Mouse (Mus musculus): ENCODE data around the gene Syt1. TPM values are rescaled to one million over a fixed set of nuclear protein-coding genes. Genes with fewer than 3 reads are reported as not detected.

Syt1 gene
- polyA plus RNA-seq, 1 experiment from 2014 or later: 0.33 TPM

GRCm38 (mm10) chr10:108635616-108636015, 375.2 kb downstream of the Syt1 start:
- H3K4me1 ChIP-seq (replicated peaks; ENCODE audit: insufficient read depth, low read length): no peaks in the 10 kb centered on the region
- WGBS: 85% methylated on average over 4 of the region's 4 CpGs
- TF ChIP-seq CTCF (IDR thresholded peaks at IDR 0.05; ENCODE audit: low read depth): no peak
- DNase-seq (ENCODE audit: low spot score): no peak
- no peak overlapping the region for H3K4me3 ChIP-seq (replicated peaks; ENCODE audit: low read depth, low read length)
- no peak for ATAC-seq (replicated peaks; ENCODE audit: low FRiP score, low read depth)
- no peaks in the 10 kb centered on the region for H3K36me3 ChIP-seq (ENCODE audit: insufficient read depth, low read length)
- H3K27ac ChIP-seq: no peak overlapping the region
- H3K4me2 ChIP-seq (ENCODE audit: low read length): no peak overlapping the region
- no peak overlapping the region for H3K9ac ChIP-seq (ENCODE audit: low read depth, low read length)
- no peaks in the 10 kb centered on the region for H3K9me3 ChIP-seq (replicated peaks; ENCODE audit: low read length)
- no peaks in the 10 kb centered on the region for H3K27me3 ChIP-seq (ENCODE audit: insufficient read depth, low read length)

GRCm38 (mm10) chr10:108630841-108631240, 379.9 kb downstream of the Syt1 start:
- no peaks in the 10 kb centered on the region for H3K36me3 ChIP-seq (ENCODE audit: insufficient read depth, low read length)
- no peaks in the 10 kb centered on the region for H3K27me3 ChIP-seq (ENCODE audit: insufficient read depth, low read length)
- WGBS: 88% methylated on average over 8 of the region's 8 CpGs
- no peaks in the 10 kb centered on the region for H3K4me1 ChIP-seq (replicated peaks; ENCODE audit: insufficient read depth, low read length)
- no peak for ATAC-seq (replicated peaks; ENCODE audit: low FRiP score, low read depth)
- H3K27ac ChIP-seq: no peak overlapping the region
- no peak for TF ChIP-seq CTCF (IDR thresholded peaks at IDR 0.05; ENCODE audit: low read depth)
- H3K4me3 ChIP-seq (replicated peaks; ENCODE audit: low read depth, low read length): no peak overlapping the region
- no peak overlapping the region for H3K9ac ChIP-seq (ENCODE audit: low read depth, low read length)
- H3K9me3 ChIP-seq (replicated peaks; ENCODE audit: low read length): no peaks in the 10 kb centered on the region
- no peak for DNase-seq (ENCODE audit: low spot score)
- no peak overlapping the region for H3K4me2 ChIP-seq (ENCODE audit: low read length)

- ATAC-seq (replicated peaks; ENCODE audit: low FRiP score, low read depth): no peak
- H3K9ac ChIP-seq (ENCODE audit: low read depth, low read length): no peak overlapping the region
- H3K27me3 ChIP-seq (ENCODE audit: insufficient read depth, low read length): no peaks in the 10 kb centered on the region
- no peak for DNase-seq (ENCODE audit: low spot score)
- no peak overlapping the region for H3K4me3 ChIP-seq (replicated peaks; ENCODE audit: low read depth, low read length)
- H3K4me2 ChIP-seq (ENCODE audit: low read length): no peak overlapping the region
- 44% methylated on average over 3 of the region's 3 CpGs for WGBS
- no peaks in the 10 kb centered on the region for H3K4me1 ChIP-seq (replicated peaks; ENCODE audit: insufficient read depth, low read length)
- H3K27ac ChIP-seq: no peak overlapping the region
- no peak for TF ChIP-seq CTCF (IDR thresholded peaks at IDR 0.05; ENCODE audit: low read depth)
- no peaks in the 10 kb centered on the region for H3K36me3 ChIP-seq (ENCODE audit: insufficient read depth, low read length)
- no peaks in the 10 kb centered on the region for H3K9me3 ChIP-seq (replicated peaks; ENCODE audit: low read length)
These were observed 384.4 kb downstream of the Syt1 start for GRCm38 (mm10) chr10:108626404-108626803.

- Histone ChIP-seq H3K9ac (ENCODE audit: low read depth, low read length) (no peak overlapping the region), H3K4me3 (replicated peaks; ENCODE audit: low read depth, low read length) (no peak overlapping the region), H3K36me3 (ENCODE audit: insufficient read depth, low read length) (no peaks in the 10 kb centered on the region), H3K4me1 (replicated peaks; ENCODE audit: insufficient read depth, low read length) (no peaks in the 10 kb centered on the region), H3K9me3 (replicated peaks; ENCODE audit: low read length) (no peaks in the 10 kb centered on the region), H3K27ac (no peak overlapping the region), H3K4me2 (ENCODE audit: low read length) (no peak overlapping the region), H3K27me3 (ENCODE audit: insufficient read depth, low read length) (no peaks in the 10 kb centered on the region)
- DNase-seq (ENCODE audit: low spot score) (no peak), ATAC-seq (replicated peaks; ENCODE audit: low FRiP score, low read depth) (no peak)
- no peak for TF ChIP-seq CTCF (IDR thresholded peaks at IDR 0.05; ENCODE audit: low read depth)
- WGBS: 65% methylated on average over 4 of the region's 4 CpGs
These were observed 387.8 kb downstream of the Syt1 start for GRCm38 (mm10) chr10:108623002-108623401.

DNA sequence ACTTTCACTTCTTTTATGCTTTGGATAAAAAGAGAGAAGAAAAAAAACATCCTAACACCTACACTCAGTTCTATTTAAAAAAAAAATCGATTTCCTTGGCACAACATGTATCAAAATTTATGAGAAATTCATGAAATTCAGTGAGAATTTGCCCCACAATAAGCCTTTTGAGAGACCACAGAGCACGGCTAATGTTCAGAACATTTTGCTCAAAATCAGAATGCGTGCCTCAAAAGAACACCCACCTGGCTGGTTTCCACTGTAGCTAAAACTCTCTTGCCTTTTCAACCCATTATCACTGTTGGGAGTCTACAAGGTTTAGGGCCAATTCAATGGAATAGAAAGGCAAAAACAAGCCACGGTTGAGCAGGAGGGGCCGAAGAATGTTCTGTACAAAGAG, 390.9 kb downstream of the Syt1 start:
- H3K4me1 ChIP-seq (replicated peaks; ENCODE audit: insufficient read depth, low read length): no peaks in the 10 kb centered on the region
- ATAC-seq (replicated peaks; ENCODE audit: low FRiP score, low read depth) (no peak), DNase-seq (ENCODE audit: low spot score) (no peak)
- no peak overlapping the region for H3K9ac ChIP-seq (ENCODE audit: low read depth, low read length)
- WGBS: 90% methylated on average over 5 of the region's 5 CpGs
- no peak for TF ChIP-seq CTCF (IDR thresholded peaks at IDR 0.05; ENCODE audit: low read depth)
- H3K9me3 ChIP-seq (replicated peaks; ENCODE audit: low read length): no peaks in the 10 kb centered on the region
- no peak overlapping the region for H3K27ac ChIP-seq
- H3K27me3 ChIP-seq (ENCODE audit: insufficient read depth, low read length): no peaks in the 10 kb centered on the region
- H3K4me2 ChIP-seq (ENCODE audit: low read length): no peak overlapping the region
- H3K4me3 ChIP-seq (replicated peaks; ENCODE audit: low read depth, low read length): no peak overlapping the region
- H3K36me3 ChIP-seq (ENCODE audit: insufficient read depth, low read length): no peaks in the 10 kb centered on the region

DNA sequence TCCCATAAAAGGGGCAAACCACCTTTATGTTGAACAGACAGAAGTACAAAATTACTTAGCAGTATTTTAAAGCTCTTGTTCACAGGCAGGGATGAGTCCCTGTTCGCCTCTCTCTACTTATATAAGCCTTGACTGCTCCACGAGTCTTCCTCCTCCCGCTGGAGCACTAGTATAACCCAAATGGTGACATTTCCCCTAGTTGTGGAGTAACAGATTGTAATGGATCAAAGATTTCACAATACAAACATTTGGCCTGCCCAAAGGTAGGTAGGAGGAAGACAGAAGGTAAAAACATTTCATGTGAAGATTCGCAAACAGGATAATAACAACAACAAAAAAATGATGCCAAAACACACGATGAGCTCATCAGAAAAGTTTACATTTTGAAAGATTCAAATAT, 391.6 kb downstream of the Syt1 start:
- no peak for TF ChIP-seq CTCF (IDR thresholded peaks at IDR 0.05; ENCODE audit: low read depth)
- H3K4me1 ChIP-seq (replicated peaks; ENCODE audit: insufficient read depth, low read length): no peaks in the 10 kb centered on the region
- no peak overlapping the region for H3K9ac ChIP-seq (ENCODE audit: low read depth, low read length)
- no peaks in the 10 kb centered on the region for H3K36me3 ChIP-seq (ENCODE audit: insufficient read depth, low read length)
- 85% methylated on average over 5 of the region's 5 CpGs for WGBS
- no peak overlapping the region for H3K27ac ChIP-seq
- no peaks in the 10 kb centered on the region for H3K27me3 ChIP-seq (ENCODE audit: insufficient read depth, low read length)
- no peaks in the 10 kb centered on the region for H3K9me3 ChIP-seq (replicated peaks; ENCODE audit: low read length)
- DNase-seq (ENCODE audit: low spot score) (no peak), ATAC-seq (replicated peaks; ENCODE audit: low FRiP score, low read depth) (no peak)
- H3K4me3 ChIP-seq (replicated peaks; ENCODE audit: low read depth, low read length): no peak overlapping the region
- H3K4me2 ChIP-seq (ENCODE audit: low read length): no peak overlapping the region

GRCm38 (mm10) chr10:108610057-108610644, 400.6 kb downstream of the Syt1 start:
- Histone ChIP-seq H3K9me3 (replicated peaks; ENCODE audit: low read length) (no peaks in the 10 kb centered on the region; the same call in 1 of the 2 replicates), H3K4me1 (replicated peaks; ENCODE audit: insufficient read depth, low read length) (no peaks in the 10 kb centered on the region), H3K4me2 (ENCODE audit: low read length) (no peak overlapping the region), H3K27ac (no peak overlapping the region), H3K4me3 (replicated peaks; ENCODE audit: low read depth, low read length) (no peak overlapping the region), H3K27me3 (ENCODE audit: insufficient read depth, low read length) (no peaks in the 10 kb centered on the region), H3K9ac (ENCODE audit: low read depth, low read length) (no peak overlapping the region), H3K36me3 (ENCODE audit: insufficient read depth, low read length) (no peaks in the 10 kb centered on the region)
- DNase-seq (ENCODE audit: low spot score) (no peak), ATAC-seq (replicated peaks; ENCODE audit: low FRiP score, low read depth) (no peak)
- 81% methylated on average over 14 of the region's 14 CpGs for WGBS
- TF ChIP-seq CTCF (IDR thresholded peaks at IDR 0.05; ENCODE audit: low read depth): no peak

Data from kidney, postnatal 0 days (tissue).